Mouse (Mus musculus): ENCODE results near the gene Fam163a. TPM values are rescaled to one million over a fixed set of nuclear protein-coding genes. Genes with fewer than 3 reads are reported as not detected.

The Fam163a gene
- total and polyA plus RNA-seq, 3 experiments = not detected

- in situ Hi-C loops (cut with MboI; ENCODE audit: low pct_ligation_motif_present, low pct_unique_long_range_greater_than_20kb, low sequenced_read_pairs) = no loop called here
- no peak overlapping the region for H3K9ac ChIP-seq (ENCODE audit: insufficient read depth, low read depth)
- TF ChIP-seq ETS1 (conservative IDR thresholded peaks at IDR 0.05; ENCODE audit: low read depth, low read length) = no peak
- TF ChIP-seq SMC3 (IDR thresholded peaks at IDR 0.05; ENCODE audit: low read depth, low read length) = peak; percentile 53
- no peak for TF ChIP-seq NRF1 (IDR thresholded peaks at IDR 0.05; ENCODE audit: low read depth, low read length)
- no peak for TF ChIP-seq RCOR1 (conservative IDR thresholded peaks at IDR 0.05; ENCODE audit: low read depth, low read length)
- no peak for TF ChIP-seq MYC (IDR thresholded peaks at IDR 0.05; ENCODE audit: low read depth, low read length)
- TF ChIP-seq ELF1 (IDR thresholded peaks at IDR 0.05; ENCODE audit: low read depth, low read length) = no peak
- peak; percentile 62 for TF ChIP-seq RAD21 (IDR thresholded peaks at IDR 0.05; ENCODE audit: low read depth, low read length)
- peak in 1 of 2 experiments; percentile 67; a peak in 2 of 4 replicates for TF ChIP-seq CTCF (conservative IDR thresholded peaks at IDR 0.05 in 1 of 2, IDR thresholded peaks at IDR 0.05 in 1 of 2; ENCODE audit: low read depth in 2 of 2, low read length in 2 of 2)
- no peak for TF ChIP-seq ZMIZ1 (IDR thresholded peaks at IDR 0.05; ENCODE audit: low read depth, low read length)
- no peak for TF ChIP-seq MEF2A (IDR thresholded peaks at IDR 0.05; ENCODE audit: borderline replicate concordance, low read depth, low read length)
These were observed 93.7 kb downstream of the Fam163a start for GRCm38 (mm10) chr1:156111090-156111489.

GRCm38 (mm10) chr1:156108400-156108799 is 96.4 kb downstream of the Fam163a start:
- Histone ChIP-seq H3K27me3 (replicated peaks) (peaks cover 2% of the 10 kb centered on the region), H3K4me2 (ENCODE audit: insufficient read depth, low read depth, poor library complexity, severe bottlenecking) (no peak overlapping the region), H3K4me1 (ENCODE audit: control insufficient read depth in 1 of 2, insufficient read depth in 2 of 2) (no peaks in the 10 kb centered on the region), H3K9me3 (replicated peaks; ENCODE audit: low read length) (peaks cover 6% of the 10 kb centered on the region), H3K27ac (ENCODE audit: insufficient read depth, low read depth) (no peak overlapping the region), H3K36me3 (replicated peaks in 1 of 2; ENCODE audit: control insufficient read depth in 1 of 2, insufficient read depth in 1 of 2, low read length in 1 of 2) (no peaks in the 10 kb centered on the region), H3K79me2 (replicated peaks; ENCODE audit: control insufficient read depth, extremely low read depth, insufficient read depth, poor library complexity, severe bottlenecking) (no peaks in the 10 kb centered on the region), H3K9ac (ENCODE audit: insufficient read depth, low read depth) (no peak overlapping the region), H3K4me3 (replicated peaks in 1 of 3; ENCODE audit: low read depth in 2 of 3, low read length in 2 of 3, poor library complexity in 1 of 3) (no peak overlapping the region)
- no peak for TF ChIP-seq JUN (IDR thresholded peaks at IDR 0.05; ENCODE audit: insufficient read depth, low read depth, low read length)
- TF ChIP-seq TBP (conservative IDR thresholded peaks at IDR 0.05; ENCODE audit: low read depth, low read length) = no peak
- no peak for TF ChIP-seq CHD2 (IDR thresholded peaks at IDR 0.05; ENCODE audit: low read length)
- TF ChIP-seq CTCF (conservative IDR thresholded peaks at IDR 0.05 in 1 of 2, IDR thresholded peaks at IDR 0.05 in 1 of 2; ENCODE audit: low read depth in 2 of 2, low read length in 2 of 2) = no peak
- TF ChIP-seq MYC (IDR thresholded peaks at IDR 0.05; ENCODE audit: low read depth, low read length) = no peak
- TF ChIP-seq JUND (conservative IDR thresholded peaks at IDR 0.05; ENCODE audit: low read depth, low read length) = no peak
- TF ChIP-seq NELFE (IDR thresholded peaks at IDR 0.05; ENCODE audit: low read depth, low read length) = no peak
- TF ChIP-seq ZKSCAN1 (IDR thresholded peaks at IDR 0.05; ENCODE audit: borderline replicate concordance, low read depth, low read length) = no peak
- no peak for TF ChIP-seq GABPA (IDR thresholded peaks at IDR 0.05; ENCODE audit: insufficient replicate concordance, low read depth, low read length)
- TF ChIP-seq ETS1 (conservative IDR thresholded peaks at IDR 0.05; ENCODE audit: low read depth, low read length) = no peak
- DNase-seq (ENCODE audit: extremely low read depth) = no peak
- in situ Hi-C loops (cut with MboI; ENCODE audit: low pct_ligation_motif_present, low pct_unique_long_range_greater_than_20kb, low sequenced_read_pairs) (no loop called here), dilution Hi-C loops (cut with MboI; ENCODE audit: extremely low pct_ligation_motif_present, extremely low pct_unique_long_range_greater_than_20kb, low sequenced_read_pairs) (no loop called here)

More at GRCm38 (mm10) chr1:156111090-156111489, 93.7 kb downstream of the Fam163a start:
- DNase-seq (ENCODE audit: extremely low read depth) = no peak
- Histone ChIP-seq H3K4me2 (ENCODE audit: insufficient read depth, low read depth, poor library complexity, severe bottlenecking) (no peak overlapping the region), H3K4me3 (replicated peaks in 1 of 3; ENCODE audit: low read depth in 2 of 3, low read length in 2 of 3, poor library complexity in 1 of 3) (no peak overlapping the region), H3K9me3 (replicated peaks; ENCODE audit: low read length) (no peaks in the 10 kb centered on the region), H3K79me2 (replicated peaks; ENCODE audit: control insufficient read depth, extremely low read depth, insufficient read depth, poor library complexity, severe bottlenecking) (no peaks in the 10 kb centered on the region), H3K4me1 (ENCODE audit: control insufficient read depth in 1 of 2, insufficient read depth in 2 of 2) (no peaks in the 10 kb centered on the region), H3K36me3 (replicated peaks in 1 of 2; ENCODE audit: control insufficient read depth in 1 of 2, insufficient read depth in 1 of 2, low read length in 1 of 2) (no peaks in the 10 kb centered on the region), H3K27ac (ENCODE audit: insufficient read depth, low read depth) (no peak overlapping the region), H3K27me3 (replicated peaks) (peaks cover 2% of the 10 kb centered on the region)
- dilution Hi-C loops (cut with MboI; ENCODE audit: extremely low pct_ligation_motif_present, extremely low pct_unique_long_range_greater_than_20kb, low sequenced_read_pairs) = no loop called here

Measured in CH12.LX (cell line).